Mouse (Mus musculus): Measurements from ENCODE around the gene Nr2f2. TPM values are rescaled to one million over a fixed set of nuclear protein-coding genes. Genes with fewer than 3 reads are reported as not detected.
A peak's percentile ranks its signal among the peaks of the same experiment; 100 is the strongest.

Nr2f2 gene
- polyA plus RNA-seq, 1 experiment from 2014 or later: 17.9 TPM

DNA sequence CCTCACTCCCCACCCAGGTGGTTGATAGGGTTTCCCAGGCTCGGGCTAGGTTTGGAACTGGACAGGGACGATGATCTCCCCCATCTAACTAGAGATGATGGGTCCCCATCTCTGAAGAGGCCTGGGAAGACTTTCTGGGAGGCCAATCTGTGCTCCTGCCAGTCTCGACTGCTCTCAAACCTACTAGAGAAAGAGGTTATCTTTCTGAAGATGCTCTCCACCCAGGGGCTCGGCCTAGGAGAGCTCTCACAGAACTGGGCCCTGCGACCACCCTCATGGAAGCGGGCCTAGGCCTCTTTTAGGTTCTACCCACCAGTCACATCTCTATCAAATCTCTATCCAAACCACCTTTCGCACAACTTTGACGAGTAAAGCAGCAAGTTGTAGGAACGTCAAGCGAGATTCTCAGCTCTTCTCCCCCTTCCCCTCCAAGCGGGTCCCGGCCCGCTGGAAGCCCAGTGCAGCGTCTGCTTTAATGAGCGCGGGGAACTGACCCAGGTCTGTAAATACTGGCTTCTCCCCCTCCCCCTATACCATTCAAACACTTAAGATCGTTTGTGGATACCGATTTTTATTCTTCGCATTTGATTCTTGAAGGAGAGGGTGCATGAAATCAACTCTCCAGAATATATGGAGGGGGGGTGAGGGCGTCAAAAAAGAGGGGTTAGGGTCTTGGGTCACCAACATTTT, 16.4 kb downstream of the Nr2f2 start:
- ATAC-seq: no peak
- peak overlapping the region; percentile 73 for H3K4me3 ChIP-seq (ENCODE audit: low read depth, low read length)
- no peaks in the 10 kb centered on the region for H3K36me3 ChIP-seq (ENCODE audit: control insufficient read depth, insufficient read depth)
- peak overlapping the region; percentile 96 for H3K4me2 ChIP-seq (replicated peaks; ENCODE audit: low read depth)
- H3K27ac ChIP-seq (ENCODE audit: low read depth, low read length): no peak overlapping the region
- TF ChIP-seq CTCF (IDR thresholded peaks at IDR 0.05; ENCODE audit: low read depth): no peak
- H3K4me1 ChIP-seq (replicated peaks; ENCODE audit: control insufficient read depth, insufficient read depth, low read length): no peaks in the 10 kb centered on the region; the same call in 1 of the 2 replicates
- 50% methylated on average over 20 of the region's 20 CpGs for WGBS
- peak overlapping the region; percentile 78 for H3K9ac ChIP-seq (ENCODE audit: low read depth, low read length)
- no peaks in the 10 kb centered on the region for H3K9me3 ChIP-seq (ENCODE audit: control insufficient read depth)
- no peaks in the 10 kb centered on the region; the same call in none of the 2 replicates for H3K27me3 ChIP-seq (replicated peaks; ENCODE audit: control insufficient read depth, insufficient read depth, low read length)

DNA sequence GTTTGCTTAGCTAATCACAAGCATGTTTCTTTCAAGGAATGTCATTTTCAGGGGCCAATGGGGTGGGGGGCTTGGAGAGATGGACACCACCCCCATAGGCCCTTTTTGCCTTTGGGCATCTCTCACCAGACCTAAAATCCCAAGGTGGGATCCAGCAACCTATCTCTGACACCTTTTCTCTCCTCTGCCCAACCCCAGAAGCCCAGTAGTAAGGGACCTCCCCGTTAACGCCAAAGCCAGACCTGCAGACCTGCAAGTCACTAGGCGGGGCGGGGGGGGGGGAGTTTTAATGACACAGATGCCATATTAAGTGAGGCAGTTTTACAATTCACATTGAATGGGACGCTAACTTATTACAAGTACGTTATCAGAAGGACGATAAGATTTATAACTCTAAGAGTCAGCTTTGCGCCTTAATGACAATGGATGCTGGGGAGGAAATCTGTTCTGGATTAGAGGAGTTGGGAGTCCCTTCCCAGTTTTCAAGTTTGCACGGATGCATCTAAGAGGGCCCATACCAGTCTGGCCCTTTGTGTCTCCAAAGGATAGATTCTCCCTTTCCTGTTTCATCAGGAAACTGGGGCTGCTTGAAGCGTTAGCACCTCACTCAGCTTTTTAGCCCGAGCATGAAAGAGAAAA, 17.4 kb downstream of the Nr2f2 start:
- no peak overlapping the region for H3K9ac ChIP-seq (ENCODE audit: low read depth, low read length)
- H3K4me1 ChIP-seq (replicated peaks; ENCODE audit: control insufficient read depth, insufficient read depth, low read length): no peaks in the 10 kb centered on the region; the same call in 1 of the 2 replicates
- ATAC-seq: no peak
- H3K9me3 ChIP-seq (ENCODE audit: control insufficient read depth): no peaks in the 10 kb centered on the region
- H3K27me3 ChIP-seq (replicated peaks; ENCODE audit: control insufficient read depth, insufficient read depth, low read length): peaks cover 3% of the 10 kb centered on the region
- H3K4me2 ChIP-seq (replicated peaks; ENCODE audit: low read depth): no peak overlapping the region; the same call in 1 of the 2 replicates
- no peaks in the 10 kb centered on the region for H3K36me3 ChIP-seq (ENCODE audit: control insufficient read depth, insufficient read depth)
- WGBS: 32% methylated on average over 11 of the region's 11 CpGs
- H3K4me3 ChIP-seq (ENCODE audit: low read depth, low read length): no peak overlapping the region
- no peak overlapping the region for H3K27ac ChIP-seq (ENCODE audit: low read depth, low read length)
- TF ChIP-seq CTCF (IDR thresholded peaks at IDR 0.05; ENCODE audit: low read depth): no peak

DNA sequence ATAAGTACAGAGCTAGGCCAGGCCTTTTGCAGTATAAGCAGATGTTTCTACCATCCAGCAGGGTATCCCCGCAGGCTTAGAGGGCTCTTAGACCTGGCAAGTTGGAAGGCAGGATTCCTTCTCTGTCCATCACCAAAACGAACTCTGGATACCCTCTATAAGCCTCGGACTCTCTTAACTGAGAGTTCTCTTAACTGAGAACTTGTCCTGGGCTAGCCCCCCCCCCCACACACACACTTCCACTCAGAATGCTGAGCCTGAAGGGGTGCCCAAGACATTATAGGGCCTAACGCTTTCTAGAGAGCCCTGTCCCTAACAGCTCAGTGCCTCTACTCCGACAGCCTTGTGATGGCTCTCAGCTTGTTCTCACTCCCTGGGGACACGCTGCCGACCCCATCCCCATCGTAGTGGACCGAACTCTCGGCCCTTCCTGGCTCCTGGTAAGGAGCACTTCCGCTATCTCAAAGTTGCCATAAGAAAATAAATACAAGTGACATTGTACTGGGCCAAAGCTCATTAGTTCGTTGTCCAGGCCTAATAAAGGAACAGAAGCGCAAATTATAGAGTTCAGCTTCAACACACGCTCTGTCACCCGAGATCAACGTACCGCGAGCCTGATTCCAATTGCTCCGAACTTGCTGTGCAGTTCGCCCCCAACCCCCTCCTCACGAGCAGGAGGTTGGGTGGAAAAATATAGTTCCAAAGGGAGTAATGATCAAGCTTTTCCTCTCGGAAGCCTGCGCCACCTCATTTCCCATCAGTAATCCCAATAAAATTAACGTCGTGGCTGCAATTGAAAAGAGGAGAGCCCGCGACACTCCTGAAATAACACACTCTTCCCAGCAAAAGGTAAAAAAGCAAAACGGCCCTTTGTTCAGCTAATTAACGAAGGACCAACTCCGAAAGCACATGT, 18.2 kb downstream of the Nr2f2 start:
- no peak for TF ChIP-seq CTCF (IDR thresholded peaks at IDR 0.05; ENCODE audit: low read depth)
- Histone ChIP-seq H3K9ac (ENCODE audit: low read depth, low read length) (no peak overlapping the region), H3K4me2 (replicated peaks; ENCODE audit: low read depth) (peak overlapping the region; percentile 6; the same call in 1 of the 2 replicates), H3K4me1 (replicated peaks; ENCODE audit: control insufficient read depth, insufficient read depth, low read length) (no peaks in the 10 kb centered on the region; the same call in 1 of the 2 replicates), H3K36me3 (ENCODE audit: control insufficient read depth, insufficient read depth) (no peaks in the 10 kb centered on the region), H3K4me3 (ENCODE audit: low read depth, low read length) (no peak overlapping the region), H3K9me3 (ENCODE audit: control insufficient read depth) (no peaks in the 10 kb centered on the region), H3K27ac (ENCODE audit: low read depth, low read length) (no peak overlapping the region), H3K27me3 (replicated peaks; ENCODE audit: control insufficient read depth, insufficient read depth, low read length) (peaks cover 3% of the 10 kb centered on the region)
- ATAC-seq: no peak
- WGBS: 63% methylated on average over 30 of the region's 30 CpGs

DNA sequence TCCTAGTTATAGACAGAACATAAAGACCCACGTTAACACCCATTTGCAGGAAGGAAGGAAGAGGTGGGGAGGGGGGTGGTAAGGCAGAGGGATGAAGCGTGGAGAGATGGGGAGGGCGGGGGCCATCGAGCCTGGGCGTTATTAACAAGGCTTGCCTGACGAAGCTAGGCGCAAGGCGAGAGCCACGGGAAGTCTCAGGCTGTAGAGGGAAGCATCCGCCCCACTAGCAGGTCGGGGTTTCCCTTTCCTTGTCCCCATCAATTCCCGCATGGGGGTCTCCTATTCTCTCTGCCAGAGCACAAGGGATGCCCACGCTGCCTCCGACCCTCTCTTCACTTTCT, 18.9 kb downstream of the Nr2f2 start:
- no peak overlapping the region for H3K27ac ChIP-seq (ENCODE audit: low read depth, low read length)

DNA sequence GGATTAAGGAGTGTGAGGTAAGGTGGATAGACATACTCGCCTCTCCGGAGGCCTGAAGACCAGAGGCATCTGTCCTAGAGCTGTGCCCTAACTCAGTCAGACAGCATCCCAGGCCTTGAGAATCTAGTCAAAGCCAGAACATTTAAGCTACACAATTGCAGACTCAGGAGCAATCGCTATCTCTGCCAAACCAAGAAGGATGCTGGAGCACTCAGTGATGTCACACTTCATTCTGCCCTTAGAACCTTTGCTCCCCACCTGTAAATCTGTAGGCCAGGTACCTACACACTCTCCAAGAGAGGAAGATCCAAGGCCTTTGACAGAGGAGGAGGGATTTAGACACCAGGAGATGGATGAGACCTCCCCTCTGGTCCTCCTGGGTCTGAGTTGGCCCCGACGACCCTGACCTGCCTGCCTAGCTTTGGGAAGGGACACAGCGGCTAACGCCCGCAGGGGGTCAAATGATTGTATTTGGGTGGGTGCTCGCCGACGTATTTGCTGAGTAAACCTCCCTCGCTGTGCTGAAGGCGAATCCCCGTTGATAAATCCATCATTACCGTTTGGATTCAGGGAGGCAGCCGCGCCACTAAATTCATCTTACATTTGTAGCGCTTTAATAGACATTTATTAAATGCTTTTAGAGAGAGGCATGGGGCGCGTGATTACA, 19.5 kb downstream of the Nr2f2 start:
- Histone ChIP-seq H3K4me3 (ENCODE audit: low read depth, low read length) (no peak overlapping the region), H3K4me1 (replicated peaks; ENCODE audit: control insufficient read depth, insufficient read depth, low read length) (no peaks in the 10 kb centered on the region; the same call in 1 of the 2 replicates), H3K4me2 (replicated peaks; ENCODE audit: low read depth) (no peak overlapping the region), H3K27me3 (replicated peaks; ENCODE audit: control insufficient read depth, insufficient read depth, low read length) (peaks cover 3% of the 10 kb centered on the region), H3K27ac (ENCODE audit: low read depth, low read length) (no peak overlapping the region), H3K9me3 (ENCODE audit: control insufficient read depth) (no peaks in the 10 kb centered on the region), H3K9ac (ENCODE audit: low read depth, low read length) (no peak overlapping the region), H3K36me3 (ENCODE audit: control insufficient read depth, insufficient read depth) (no peaks in the 10 kb centered on the region)
- 79% methylated on average over 20 of the region's 20 CpGs for whole genome bisulfite sequencing
- TF ChIP-seq CTCF (IDR thresholded peaks at IDR 0.05; ENCODE audit: low read depth): no peak
- ATAC-seq: no peak

More for the DNA sequence above, 18.9 kb downstream of the Nr2f2 start:
- TF ChIP-seq CTCF (IDR thresholded peaks at IDR 0.05; ENCODE audit: low read depth): no peak
- Histone ChIP-seq H3K4me2 (replicated peaks; ENCODE audit: low read depth) (0 out of 2 replicates have a peak overlapping the region, but pooled peaks have one; percentile 6), H3K4me3 (ENCODE audit: low read depth, low read length) (no peak overlapping the region), H3K36me3 (ENCODE audit: control insufficient read depth, insufficient read depth) (no peaks in the 10 kb centered on the region), H3K9me3 (ENCODE audit: control insufficient read depth) (no peaks in the 10 kb centered on the region), H3K9ac (ENCODE audit: low read depth, low read length) (no peak overlapping the region), H3K4me1 (replicated peaks; ENCODE audit: control insufficient read depth, insufficient read depth, low read length) (no peaks in the 10 kb centered on the region; the same call in 1 of the 2 replicates), H3K27me3 (replicated peaks; ENCODE audit: control insufficient read depth, insufficient read depth, low read length) (peaks cover 3% of the 10 kb centered on the region)
- ATAC-seq: no peak
- WGBS: 81% methylated on average over 14 of the region's 14 CpGs

All from intestine, postnatal 0 days (tissue).